Mouse (Mus musculus) urinary bladder, postnatal 10 days (tissue): Measurements from ENCODE around the gene Tmem243.

Experiments used
- DNase-seq: peaks from one replicate; pipeline ENCODE4 v3.0.0; 2022; ENCODE audit warnings: low spot score

Tmem243 gene

GRCm38 (mm10) chr5:9100207-9100848 is at the start of gene Tmem243:
TSS of gene Tmem243 (plus strand) at chr5:9100668.
- peak; percentile 64 for DNase-seq

GRCm38 (mm10) chr5:9056020-9056660 is 44.3 kb upstream of the Tmem243 start:
- no peak for DNase-seq

GRCm38 (mm10) chr5:9057277-9057879 is 43.1 kb upstream of the Tmem243 start:
- no peak for DNase-seq

- no peak for DNase-seq
These were observed 41.0 kb upstream of the Tmem243 start for GRCm38 (mm10) chr5:9059303-9060023.

GRCm38 (mm10) chr5:9060228-9060627 is 40.2 kb upstream of the Tmem243 start:
- no peak for DNase-seq

GRCm38 (mm10) chr5:9064217-9064616 is 36.3 kb upstream of the Tmem243 start:
- DNase-seq: no peak

- no peak for DNase-seq
These were observed 31.6 kb upstream of the Tmem243 start for GRCm38 (mm10) chr5:9068886-9069285.

GRCm38 (mm10) chr5:9069599-9070209 is 30.8 kb upstream of the Tmem243 start:
- DNase-seq: no peak

GRCm38 (mm10) chr5:9071360-9071759 is 29.1 kb upstream of the Tmem243 start:
- no peak for DNase-seq

- no peak for DNase-seq
These were observed 27.2 kb upstream of the Tmem243 start for GRCm38 (mm10) chr5:9073177-9073854.

- no peak for DNase-seq
These were observed 20.5 kb upstream of the Tmem243 start for GRCm38 (mm10) chr5:9079773-9080501.

- no peak for DNase-seq
These were observed 13.3 kb upstream of the Tmem243 start for GRCm38 (mm10) chr5:9086924-9087719.

- no peak for DNase-seq
These were observed 9.9 kb upstream of the Tmem243 start for GRCm38 (mm10) chr5:9090493-9091106.

GRCm38 (mm10) chr5:9092716-9093115 is 7.8 kb upstream of the Tmem243 start:
- no peak for DNase-seq

- DNase-seq: no peak
These were observed 7.0 kb upstream of the Tmem243 start for GRCm38 (mm10) chr5:9093490-9093889.

GRCm38 (mm10) chr5:9100849-9101801 is 657 bp downstream of the Tmem243 start:
- no peak for DNase-seq

- DNase-seq: no peak
These were observed 2.2 kb downstream of the Tmem243 start for GRCm38 (mm10) chr5:9102696-9103095.

- no peak for DNase-seq
These were observed 3.5 kb downstream of the Tmem243 start for GRCm38 (mm10) chr5:9103958-9104357.

GRCm38 (mm10) chr5:9106806-9107205 is 6.3 kb downstream of the Tmem243 start:
- DNase-seq: no peak
